Mouse (Mus musculus): ENCODE measurements around the gene Lrrfip2. TPM values are rescaled to one million over a fixed set of nuclear protein-coding genes. Genes with fewer than 3 reads are reported as not detected.

Gene Lrrfip2
- polyA plus RNA-seq, 1 experiment from 2014 or later, result 37.8 TPM

GRCm38 (mm10) chr9:111211122-111212041 is 94.0 kb downstream of the Lrrfip2 start:
- Histone ChIP-seq H3K4me3 (ENCODE audit: low read length) (no peak overlapping the region), H3K9me3 (ENCODE audit: control insufficient read depth, low read length) (no peaks in the 10 kb centered on the region)

GRCm38 (mm10) chr9:111213501-111213900 is 96.1 kb downstream of the Lrrfip2 start:
- H3K4me1 ChIP-seq (ENCODE audit: control insufficient read depth, insufficient read depth, low read length), result no peaks in the 10 kb centered on the region
- H3K27ac ChIP-seq (ENCODE audit: low read depth, low read length), result no peak overlapping the region
- 56% methylated on average over 6 of the region's 6 CpGs for WGBS
- H3K9me3 ChIP-seq (ENCODE audit: control insufficient read depth, low read length), result no peaks in the 10 kb centered on the region
- peaks cover 7% of the 10 kb centered on the region; the same call in 1 of the 2 replicates for H3K36me3 ChIP-seq (ENCODE audit: control insufficient read depth, insufficient read depth, low read length)
- no peak overlapping the region for H3K4me2 ChIP-seq (replicated peaks; ENCODE audit: low read depth, low read length)
- ATAC-seq (ENCODE audit: low FRiP score, low TSS enrichment), result no peak
- H3K9ac ChIP-seq (ENCODE audit: low read depth, low read length), result no peak overlapping the region
- no peak overlapping the region for H3K4me3 ChIP-seq (ENCODE audit: low read length)
- no peaks in the 10 kb centered on the region for H3K27me3 ChIP-seq (ENCODE audit: control insufficient read depth, insufficient read depth, low read length)

More at GRCm38 (mm10) chr9:111211122-111212041, 94.0 kb downstream of the Lrrfip2 start:
- Histone ChIP-seq H3K4me1 (ENCODE audit: control insufficient read depth, insufficient read depth, low read length) (no peaks in the 10 kb centered on the region), H3K27me3 (ENCODE audit: control insufficient read depth, insufficient read depth, low read length) (no peaks in the 10 kb centered on the region), H3K4me2 (replicated peaks; ENCODE audit: low read depth, low read length) (no peak overlapping the region), H3K27ac (ENCODE audit: low read depth, low read length) (no peak overlapping the region), H3K9ac (ENCODE audit: low read depth, low read length) (no peak overlapping the region), H3K36me3 (ENCODE audit: control insufficient read depth, insufficient read depth, low read length) (peaks cover 7% of the 10 kb centered on the region; the same call in 1 of the 2 replicates)
- 77% methylated on average over 10 of the region's 10 CpGs for WGBS
- ATAC-seq (ENCODE audit: low FRiP score, low TSS enrichment), result no peak

- Histone ChIP-seq H3K36me3 (ENCODE audit: control insufficient read depth, insufficient read depth, low read length) (peaks cover 13% of the 10 kb centered on the region; the same call in 1 of the 2 replicates), H3K4me1 (ENCODE audit: control insufficient read depth, insufficient read depth, low read length) (no peaks in the 10 kb centered on the region), H3K27me3 (ENCODE audit: control insufficient read depth, insufficient read depth, low read length) (no peaks in the 10 kb centered on the region), H3K9ac (ENCODE audit: low read depth, low read length) (no peak overlapping the region), H3K4me3 (ENCODE audit: low read length) (no peak overlapping the region), H3K9me3 (ENCODE audit: control insufficient read depth, low read length) (no peaks in the 10 kb centered on the region), H3K27ac (ENCODE audit: low read depth, low read length) (no peak overlapping the region), H3K4me2 (replicated peaks; ENCODE audit: low read depth, low read length) (no peak overlapping the region)
- no peak for ATAC-seq (ENCODE audit: low FRiP score, low TSS enrichment)
Observed at GRCm38 (mm10) chr9:111216424-111216823, 99.0 kb downstream of the Lrrfip2 start.

GRCm38 (mm10) chr9:111220551-111221080 is 103.2 kb downstream of the Lrrfip2 start:
- 89% methylated on average over 5 of the region's 5 CpGs for WGBS
- Histone ChIP-seq H3K27ac (ENCODE audit: low read depth, low read length) (no peak overlapping the region), H3K36me3 (ENCODE audit: control insufficient read depth, insufficient read depth, low read length) (peaks cover 40% of the 10 kb centered on the region; the same call in 1 of the 2 replicates), H3K27me3 (ENCODE audit: control insufficient read depth, insufficient read depth, low read length) (no peaks in the 10 kb centered on the region), H3K4me2 (replicated peaks; ENCODE audit: low read depth, low read length) (no peak overlapping the region), H3K4me1 (ENCODE audit: control insufficient read depth, insufficient read depth, low read length) (no peaks in the 10 kb centered on the region), H3K9ac (ENCODE audit: low read depth, low read length) (no peak overlapping the region), H3K4me3 (ENCODE audit: low read length) (no peak overlapping the region), H3K9me3 (ENCODE audit: control insufficient read depth, low read length) (no peaks in the 10 kb centered on the region)
- no peak for ATAC-seq (ENCODE audit: low FRiP score, low TSS enrichment)

GRCm38 (mm10) chr9:111221580-111221979 is 104.2 kb downstream of the Lrrfip2 start:
- Histone ChIP-seq H3K4me3 (ENCODE audit: low read length) (no peak overlapping the region), H3K9ac (ENCODE audit: low read depth, low read length) (no peak overlapping the region), H3K27ac (ENCODE audit: low read depth, low read length) (no peak overlapping the region), H3K36me3 (ENCODE audit: control insufficient read depth, insufficient read depth, low read length) (peaks cover 39% of the 10 kb centered on the region), H3K4me1 (ENCODE audit: control insufficient read depth, insufficient read depth, low read length) (no peaks in the 10 kb centered on the region), H3K27me3 (ENCODE audit: control insufficient read depth, insufficient read depth, low read length) (no peaks in the 10 kb centered on the region), H3K9me3 (ENCODE audit: control insufficient read depth, low read length) (no peaks in the 10 kb centered on the region), H3K4me2 (replicated peaks; ENCODE audit: low read depth, low read length) (no peak overlapping the region)
- 82% methylated on average over 1 of the region's 1 CpGs for WGBS
- no peak for ATAC-seq (ENCODE audit: low FRiP score, low TSS enrichment)

GRCm38 (mm10) chr9:111223406-111223805 is 106.0 kb downstream of the Lrrfip2 start:
- Histone ChIP-seq H3K9ac (ENCODE audit: low read depth, low read length) (no peak overlapping the region), H3K27ac (ENCODE audit: low read depth, low read length) (no peak overlapping the region), H3K36me3 (ENCODE audit: control insufficient read depth, insufficient read depth, low read length) (peaks cover 54% of the 10 kb centered on the region), H3K4me3 (ENCODE audit: low read length) (no peak overlapping the region), H3K4me2 (replicated peaks; ENCODE audit: low read depth, low read length) (no peak overlapping the region), H3K9me3 (ENCODE audit: control insufficient read depth, low read length) (no peaks in the 10 kb centered on the region), H3K4me1 (ENCODE audit: control insufficient read depth, insufficient read depth, low read length) (no peaks in the 10 kb centered on the region), H3K27me3 (ENCODE audit: control insufficient read depth, insufficient read depth, low read length) (no peaks in the 10 kb centered on the region)
- no peak for ATAC-seq (ENCODE audit: low FRiP score, low TSS enrichment)
- 97% methylated on average over 5 of the region's 5 CpGs for WGBS

GRCm38 (mm10) chr9:111228446-111228845 is 111.1 kb downstream of the Lrrfip2 start:
- no peaks in the 10 kb centered on the region for H3K4me1 ChIP-seq (ENCODE audit: control insufficient read depth, insufficient read depth, low read length)
- no peak overlapping the region for H3K27ac ChIP-seq (ENCODE audit: low read depth, low read length)
- no peak overlapping the region for H3K9ac ChIP-seq (ENCODE audit: low read depth, low read length)
- H3K27me3 ChIP-seq (ENCODE audit: control insufficient read depth, insufficient read depth, low read length), result no peaks in the 10 kb centered on the region
- H3K36me3 ChIP-seq (ENCODE audit: control insufficient read depth, insufficient read depth, low read length), result peaks cover 69% of the 10 kb centered on the region
- H3K4me3 ChIP-seq (ENCODE audit: low read length), result no peak overlapping the region
- WGBS, result 79% methylated on average over 5 of the region's 5 CpGs
- no peaks in the 10 kb centered on the region for H3K9me3 ChIP-seq (ENCODE audit: control insufficient read depth, low read length)
- ATAC-seq (ENCODE audit: low FRiP score, low TSS enrichment), result no peak
- H3K4me2 ChIP-seq (replicated peaks; ENCODE audit: low read depth, low read length), result no peak overlapping the region

GRCm38 (mm10) chr9:111234701-111235100 is 117.3 kb downstream of the Lrrfip2 start:
- WGBS, result 91% methylated on average over 9 of the region's 9 CpGs
- H3K27ac ChIP-seq (ENCODE audit: low read depth, low read length), result no peak overlapping the region
- no peak overlapping the region for H3K9ac ChIP-seq (ENCODE audit: low read depth, low read length)
- no peaks in the 10 kb centered on the region for H3K9me3 ChIP-seq (ENCODE audit: control insufficient read depth, low read length)
- H3K36me3 ChIP-seq (ENCODE audit: control insufficient read depth, insufficient read depth, low read length), result peaks cover 73% of the 10 kb centered on the region
- no peaks in the 10 kb centered on the region for H3K4me1 ChIP-seq (ENCODE audit: control insufficient read depth, insufficient read depth, low read length)
- ATAC-seq (ENCODE audit: low FRiP score, low TSS enrichment), result no peak
- no peak overlapping the region for H3K4me3 ChIP-seq (ENCODE audit: low read length)
- no peak overlapping the region for H3K4me2 ChIP-seq (replicated peaks; ENCODE audit: low read depth, low read length)
- H3K27me3 ChIP-seq (ENCODE audit: control insufficient read depth, insufficient read depth, low read length), result no peaks in the 10 kb centered on the region

GRCm38 (mm10) chr9:111237726-111238125 is 120.3 kb downstream of the Lrrfip2 start:
- H3K4me3 ChIP-seq (ENCODE audit: low read length), result no peak overlapping the region
- peaks cover 78% of the 10 kb centered on the region for H3K36me3 ChIP-seq (ENCODE audit: control insufficient read depth, insufficient read depth, low read length)
- no peaks in the 10 kb centered on the region for H3K27me3 ChIP-seq (ENCODE audit: control insufficient read depth, insufficient read depth, low read length)
- ATAC-seq (ENCODE audit: low FRiP score, low TSS enrichment), result no peak
- no peaks in the 10 kb centered on the region for H3K9me3 ChIP-seq (ENCODE audit: control insufficient read depth, low read length)
- no peak overlapping the region for H3K27ac ChIP-seq (ENCODE audit: low read depth, low read length)
- H3K4me2 ChIP-seq (replicated peaks; ENCODE audit: low read depth, low read length), result no peak overlapping the region
- H3K9ac ChIP-seq (ENCODE audit: low read depth, low read length), result no peak overlapping the region
- H3K4me1 ChIP-seq (ENCODE audit: control insufficient read depth, insufficient read depth, low read length), result no peaks in the 10 kb centered on the region

Measured in kidney, embryonic 14.5 days (tissue).